ENCODE assay signal across 23 mouse cellular contexts in the genomic region with DNA sequence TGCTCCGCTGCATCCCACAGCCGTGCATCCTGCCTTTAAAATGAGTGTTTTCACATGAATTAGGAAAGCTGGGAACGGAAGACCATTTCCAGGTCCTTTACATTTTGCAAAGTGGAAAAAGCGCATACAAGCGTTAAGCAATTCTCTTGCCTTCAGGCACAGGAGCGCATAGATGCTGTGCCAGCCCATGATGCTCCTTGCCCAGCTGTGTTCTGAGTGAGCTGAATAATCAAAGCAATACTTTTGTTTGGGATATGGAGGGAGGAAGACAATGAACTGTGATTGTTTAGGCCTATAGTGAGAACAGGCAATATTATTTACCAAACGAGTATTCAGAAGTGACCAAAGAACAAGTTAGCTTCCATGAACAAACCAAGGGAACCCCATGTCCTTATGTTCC.
"Had no signal": no experiment of that assay in that cellular context is flagged by ENCODE, and none has a peak within 500 bp of the region (broad histone marks: within the 10 kb centered on the region; RNA-seq: fewer than 3 reads in every experiment).

No protein-coding gene starts in this region.

- H3K27ac ChIP-seq: heart, adult 2 months; heart, embryonic 13.5 days; heart, embryonic 15.5 days; hindbrain, embryonic 13.5 days; hindbrain, embryonic 15.5 days; hindbrain, postnatal 0 days; limb, embryonic 10.5 days; limb, embryonic 12.5 days; liver, embryonic 13.5 days; liver, embryonic 15.5 days had no signal

- H3K27me3 ChIP-seq: heart, embryonic 13.5 days; heart, embryonic 15.5 days; hindbrain, embryonic 13.5 days; hindbrain, embryonic 15.5 days; limb, embryonic 12.5 days; liver, embryonic 13.5 days; liver, embryonic 15.5 days had no signal

- H3K4me3 ChIP-seq: heart, adult 2 months; heart, embryonic 13.5 days; heart, embryonic 15.5 days; hindbrain, embryonic 13.5 days; hindbrain, embryonic 15.5 days; limb, embryonic 10.5 days; limb, embryonic 12.5 days; liver, embryonic 13.5 days; liver, embryonic 15.5 days had no signal

- DNase-seq: gastrocnemius, postnatal 14 days; gastrocnemius, postnatal 36 days; heart, adult 11 months; heart, adult 2 months; heart, postnatal 14 days; heart, postnatal 36 days; kidney, adult 11 months; kidney, adult 2 months; kidney, adult 9 months; kidney, postnatal 10 days; kidney, postnatal 25 days; kidney, postnatal 4 days; liver; liver, embryonic 13.5 days; liver, postnatal 0 days had no signal

- H3K4me1 ChIP-seq: limb, embryonic 12.5 days had no signal
